Mouse (Mus musculus): Measurements from ENCODE around the gene Igfals. TPM values are rescaled to one million over a fixed set of nuclear protein-coding genes. Genes with fewer than 3 reads are reported as not detected.

The Igfals gene
- total and polyA plus RNA-seq, 2 experiments from 2014 or later = 0.18 to 0.48 TPM

DNA sequence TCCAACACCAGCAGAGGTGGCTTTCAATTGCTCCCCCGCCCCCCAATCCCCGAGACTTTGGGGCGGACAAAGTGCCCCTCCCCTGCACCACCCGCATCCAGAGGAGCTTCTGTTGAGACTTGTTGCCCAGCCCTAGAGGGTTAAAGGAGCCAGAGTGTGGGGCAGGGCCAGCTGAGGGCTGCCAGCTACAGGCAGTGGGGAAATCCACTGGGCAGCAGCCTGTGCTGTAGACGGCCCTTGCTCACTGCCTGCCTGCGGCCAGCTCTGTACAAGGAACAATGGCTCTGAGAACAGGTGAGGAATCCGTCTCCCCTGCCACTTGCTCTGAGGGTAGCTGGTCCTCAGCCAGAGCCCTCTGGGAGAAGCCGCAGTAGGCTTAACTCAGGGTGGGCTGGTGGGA lies 12.7 kb downstream of the Igfals start:
- 74% methylated on average over 8 of the region's 8 CpGs for WGBS
- ATAC-seq (no peak), DNase-seq (no peak)
- no peak overlapping the region for H3K27ac ChIP-seq (ENCODE audit: low read depth, low read length)
- H3K4me3 ChIP-seq (ENCODE audit: low read depth, low read length) = no peak overlapping the region
- H3K4me1 ChIP-seq (ENCODE audit: insufficient read depth) = no peaks in the 10 kb centered on the region
- H3K36me3 ChIP-seq (ENCODE audit: insufficient read depth) = peaks cover 13% of the 10 kb centered on the region
- H3K9ac ChIP-seq = no peak overlapping the region
- TF ChIP-seq CTCF (IDR thresholded peaks at IDR 0.05; ENCODE audit: low read depth) = no peak
- H3K9me3 ChIP-seq (ENCODE audit: low read length) = no peaks in the 10 kb centered on the region
- H3K27me3 ChIP-seq (ENCODE audit: insufficient read depth, low read length) = no peaks in the 10 kb centered on the region
- H3K4me2 ChIP-seq (ENCODE audit: low read depth) = no peak overlapping the region

DNA sequence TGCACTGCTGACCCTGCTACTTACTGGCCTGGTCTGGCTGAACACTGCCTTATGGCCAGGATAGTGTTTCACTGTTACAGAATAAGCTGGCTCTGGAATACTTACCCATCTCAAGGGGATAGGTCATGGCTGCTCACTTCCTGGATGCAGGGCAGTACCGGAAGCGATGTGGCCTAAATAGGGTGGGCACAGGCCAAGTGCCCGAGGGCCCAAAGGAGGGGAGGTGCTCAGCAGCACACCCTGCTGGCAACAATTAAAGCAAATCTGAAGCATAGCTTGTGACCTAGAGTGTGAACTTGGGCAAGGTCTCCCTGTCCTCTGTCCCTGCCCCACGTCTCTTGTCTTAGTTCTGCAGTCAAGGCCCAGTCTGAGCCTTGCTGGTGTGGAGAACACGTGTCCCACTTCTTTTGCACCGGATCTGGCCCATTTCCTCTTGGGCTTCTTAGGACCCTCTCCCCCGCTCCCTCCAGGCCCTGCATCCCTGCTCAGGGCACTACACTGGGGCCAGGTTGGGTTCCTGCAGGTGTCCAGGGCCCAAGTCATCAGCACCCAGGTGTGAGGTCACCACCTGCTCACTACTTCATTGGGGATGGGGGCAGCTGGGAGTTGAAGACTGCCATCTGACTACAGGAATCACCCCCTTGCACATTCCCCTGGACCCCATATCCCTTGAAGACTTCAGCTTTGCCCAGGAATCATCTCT lies 16.1 kb downstream of the Igfals start:
- Histone ChIP-seq H3K4me1 (ENCODE audit: insufficient read depth) (no peaks in the 10 kb centered on the region), H3K27me3 (ENCODE audit: insufficient read depth, low read length) (no peaks in the 10 kb centered on the region), H3K27ac (ENCODE audit: low read depth, low read length) (no peak overlapping the region), H3K36me3 (ENCODE audit: insufficient read depth) (peaks cover 18% of the 10 kb centered on the region), H3K9ac (no peak overlapping the region), H3K4me3 (ENCODE audit: low read depth, low read length) (no peak overlapping the region), H3K9me3 (ENCODE audit: low read length) (no peaks in the 10 kb centered on the region), H3K4me2 (ENCODE audit: low read depth) (no peak overlapping the region)
- DNase-seq (no peak), ATAC-seq (no peak)
- 44% methylated on average over 7 of the region's 7 CpGs for WGBS
- peak; percentile 58 for TF ChIP-seq CTCF (IDR thresholded peaks at IDR 0.05; ENCODE audit: low read depth)

DNA sequence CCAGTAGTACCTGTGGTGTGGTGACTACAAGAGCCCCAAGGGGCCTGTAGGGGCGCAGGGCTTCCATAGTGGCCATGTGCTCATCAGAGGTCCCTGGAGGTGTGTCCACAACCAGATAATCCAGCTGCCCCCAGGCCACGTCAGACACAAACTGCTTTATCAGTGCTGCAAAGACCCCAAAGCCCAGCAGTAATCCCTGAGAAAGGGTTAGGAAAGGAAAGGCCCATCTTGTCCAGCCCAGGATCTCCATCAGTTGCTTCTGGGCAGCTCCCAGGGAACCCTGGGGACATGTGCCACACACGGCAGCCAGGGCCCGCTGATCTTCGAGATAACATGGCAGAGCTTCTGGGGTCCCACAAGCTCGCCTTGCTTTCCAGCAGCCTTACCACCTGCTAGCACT lies 18.6 kb downstream of the Igfals start:
- no peak overlapping the region for H3K4me3 ChIP-seq (ENCODE audit: low read depth, low read length)
- ATAC-seq (no peak), DNase-seq (no peak)
- no peak overlapping the region for H3K9ac ChIP-seq
- H3K9me3 ChIP-seq (ENCODE audit: low read length) = no peaks in the 10 kb centered on the region
- peaks cover 9% of the 10 kb centered on the region for H3K4me1 ChIP-seq (ENCODE audit: insufficient read depth)
- no peak overlapping the region for H3K4me2 ChIP-seq (ENCODE audit: low read depth)
- H3K36me3 ChIP-seq (ENCODE audit: insufficient read depth) = peaks cover 24% of the 10 kb centered on the region
- H3K27ac ChIP-seq (ENCODE audit: low read depth, low read length) = no peak overlapping the region
- WGBS = 85% methylated on average over 6 of the region's 6 CpGs
- no peaks in the 10 kb centered on the region for H3K27me3 ChIP-seq (ENCODE audit: insufficient read depth, low read length)
- TF ChIP-seq CTCF (IDR thresholded peaks at IDR 0.05; ENCODE audit: low read depth) = no peak

DNA sequence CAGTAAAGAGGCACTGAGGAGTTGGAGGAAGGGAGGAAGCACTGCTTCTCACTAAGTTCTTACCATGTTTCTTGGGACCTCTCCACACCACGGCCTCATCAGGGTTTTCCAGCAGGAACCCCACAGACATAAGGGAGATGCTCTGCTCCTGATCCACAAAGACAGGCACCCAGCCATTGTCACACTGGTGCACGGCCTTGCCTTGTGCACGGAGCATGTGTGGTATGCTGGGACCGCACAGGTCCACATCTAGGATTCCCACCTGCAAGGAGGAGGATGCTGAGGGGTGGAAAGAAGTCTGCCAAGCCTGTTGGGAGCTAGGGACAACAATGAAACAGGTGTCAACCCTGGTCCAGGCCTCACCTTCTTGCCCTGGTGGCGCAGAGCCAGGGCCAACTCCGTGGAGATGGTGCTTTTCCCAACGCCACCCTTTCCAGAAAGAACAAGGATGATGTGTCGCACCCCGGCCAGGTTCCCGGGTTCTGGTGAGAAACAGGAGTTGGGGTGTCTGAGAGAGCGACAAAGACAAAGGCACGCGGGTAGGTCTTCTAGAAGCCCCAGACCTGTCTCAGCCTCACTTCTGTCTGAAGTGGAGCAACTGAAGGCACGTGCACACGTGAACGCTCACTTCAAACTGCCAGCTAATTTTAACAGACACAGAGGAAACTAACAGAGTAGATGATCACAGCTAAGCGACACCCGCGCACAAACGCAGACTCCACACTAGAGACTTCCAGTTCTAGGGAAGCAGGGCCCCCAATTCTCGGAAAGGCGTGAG lies 19.7 kb downstream of the Igfals start:
- Histone ChIP-seq H3K9ac (peak overlapping the region; percentile 59), H3K27me3 (ENCODE audit: insufficient read depth, low read length) (no peaks in the 10 kb centered on the region), H3K4me2 (ENCODE audit: low read depth) (peak overlapping the region; percentile 88), H3K4me1 (ENCODE audit: insufficient read depth) (peaks cover 9% of the 10 kb centered on the region), H3K4me3 (ENCODE audit: low read depth, low read length) (peak overlapping the region; percentile 86), H3K36me3 (ENCODE audit: insufficient read depth) (peaks cover 29% of the 10 kb centered on the region), H3K27ac (ENCODE audit: low read depth, low read length) (no peak overlapping the region), H3K9me3 (ENCODE audit: low read length) (no peaks in the 10 kb centered on the region)
- DNase-seq (no peak), ATAC-seq (no peak)
- no peak for TF ChIP-seq CTCF (IDR thresholded peaks at IDR 0.05; ENCODE audit: low read depth)
- 27% methylated on average over 22 of the region's 22 CpGs for WGBS

DNA sequence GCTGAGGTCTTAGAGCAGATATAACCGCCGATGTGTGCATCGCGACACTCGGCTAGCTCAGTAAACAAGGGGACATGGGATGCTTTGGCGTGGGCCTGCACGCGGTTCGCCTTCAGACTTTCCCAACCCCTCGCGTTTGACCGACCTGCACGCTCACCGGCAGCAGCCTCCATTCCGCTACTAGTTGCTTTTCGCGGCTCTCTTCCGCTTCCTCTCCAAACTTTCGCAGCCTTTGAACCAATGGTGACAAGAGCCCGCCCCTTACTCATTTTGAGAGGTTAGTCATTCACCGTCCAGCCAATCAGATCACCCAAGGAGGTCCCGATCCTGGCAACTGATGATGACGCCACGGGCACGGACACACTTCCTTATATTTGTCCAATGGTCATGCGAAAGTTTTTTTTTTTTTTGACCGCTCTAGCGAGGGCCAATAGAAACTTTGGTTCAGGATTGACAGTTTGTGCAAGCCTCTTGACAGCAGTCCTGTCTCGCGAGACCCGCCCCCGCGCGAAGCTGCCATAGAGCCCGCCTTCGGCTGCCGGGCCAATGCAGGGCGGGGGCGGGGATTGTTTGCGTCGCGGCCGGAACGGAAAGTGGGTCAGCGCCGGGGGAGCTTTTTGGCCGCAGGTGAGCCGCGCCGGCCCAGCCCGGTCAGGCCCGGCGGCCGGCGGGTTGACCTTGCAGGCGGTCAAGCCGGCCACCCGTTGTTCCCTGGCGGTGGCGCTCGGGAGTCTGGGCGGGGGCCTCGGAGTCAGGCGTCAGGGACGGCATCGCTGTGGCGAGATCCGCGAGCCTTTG lies 20.5 kb downstream of the Igfals start, which contains the start of the genes Nubp2 and Spsb3:
TSS of gene Nubp2 (minus strand) at position 216 of the 798 bp plus-strand sequence.
TSS of gene Spsb3 (plus strand) at position 510 of the 798 bp plus-strand sequence.
- 1% methylated on average over 69 of the region's 69 CpGs for WGBS
- H3K4me3 ChIP-seq (ENCODE audit: low read depth, low read length) = peak within 1 kb of the TSS; percentile 86
- peak; percentile 53 for TF ChIP-seq CTCF (IDR thresholded peaks at IDR 0.05; ENCODE audit: low read depth)
- H3K9ac ChIP-seq = peak within 1 kb of the TSS; percentile 77
- ATAC-seq (peak; percentile 98), DNase-seq (peak; percentile 99)
- H3K27me3 ChIP-seq (ENCODE audit: insufficient read depth, low read length) = no peaks in the 10 kb centered on the region
- H3K36me3 ChIP-seq (ENCODE audit: insufficient read depth) = peaks cover 36% of the 10 kb centered on the region
- H3K4me2 ChIP-seq (ENCODE audit: low read depth) = peak within 1 kb of the TSS; percentile 92
- peak within 1 kb of the TSS; percentile 84 for H3K27ac ChIP-seq (ENCODE audit: low read depth, low read length)
- H3K4me1 ChIP-seq (ENCODE audit: insufficient read depth) = peaks cover 9% of the 10 kb centered on the region
- H3K9me3 ChIP-seq (ENCODE audit: low read length) = no peaks in the 10 kb centered on the region

DNA sequence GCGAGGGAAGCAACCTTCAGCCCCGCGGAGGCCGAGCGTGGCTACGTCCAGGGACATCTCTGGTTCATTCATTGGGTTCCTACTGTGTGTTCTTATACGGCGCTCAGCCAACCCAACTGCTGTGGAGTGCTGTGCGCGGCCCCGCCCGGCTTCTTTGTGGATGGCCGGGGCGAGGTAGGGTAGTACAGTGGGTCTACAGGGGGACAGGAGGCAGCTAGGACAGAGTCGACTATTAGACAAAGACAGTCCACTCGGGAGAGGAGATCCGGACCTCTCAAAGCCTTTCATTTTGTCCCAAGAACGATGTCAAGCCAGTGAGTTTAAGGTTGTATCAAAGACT lies 21.1 kb downstream of the Igfals start:
- peak overlapping the region; percentile 77 for H3K9ac ChIP-seq
- H3K9me3 ChIP-seq (ENCODE audit: low read length) = no peaks in the 10 kb centered on the region
- H3K4me2 ChIP-seq (ENCODE audit: low read depth) = peak overlapping the region; percentile 92
- H3K36me3 ChIP-seq (ENCODE audit: insufficient read depth) = peaks cover 42% of the 10 kb centered on the region
- peak; percentile 30 for ATAC-seq
- DNase-seq = no peak
- H3K27me3 ChIP-seq (ENCODE audit: insufficient read depth, low read length) = no peaks in the 10 kb centered on the region
- H3K4me3 ChIP-seq (ENCODE audit: low read depth, low read length) = peak overlapping the region; percentile 86
- peak overlapping the region; percentile 84 for H3K27ac ChIP-seq (ENCODE audit: low read depth, low read length)
- H3K4me1 ChIP-seq (ENCODE audit: insufficient read depth) = peaks cover 9% of the 10 kb centered on the region
- no peak for TF ChIP-seq CTCF (IDR thresholded peaks at IDR 0.05; ENCODE audit: low read depth)
- whole genome bisulfite sequencing = 1% methylated on average over 18 of the region's 18 CpGs

Measured in forebrain, postnatal 0 days (tissue).